Mouse (Mus musculus) ES-E14 (cell line): ENCODE results near the gene Tacc2.

ENCODE experiments used
- HCFC1 ChIP-seq: IDR thresholded peaks from 2 replicates; pipeline ENCODE4 v1.6.1; 2012; ENCODE audit warnings: low read length, inconsistent platforms, borderline replicate concordance; ENCODE audit not compliant: insufficient read depth
- ZC3H11A ChIP-seq: IDR thresholded peaks from 2 replicates; pipeline ENCODE4 v1.6.1; 2012; ENCODE audit warnings: low read depth, mild to moderate bottlenecking, inconsistent platforms, low read length, borderline replicate concordance
- ZNF384 ChIP-seq: IDR thresholded peaks from 2 replicates; pipeline ENCODE4 v1.6.1; 2012; ENCODE audit warnings: low read depth, low read length, inconsistent platforms

DNA sequence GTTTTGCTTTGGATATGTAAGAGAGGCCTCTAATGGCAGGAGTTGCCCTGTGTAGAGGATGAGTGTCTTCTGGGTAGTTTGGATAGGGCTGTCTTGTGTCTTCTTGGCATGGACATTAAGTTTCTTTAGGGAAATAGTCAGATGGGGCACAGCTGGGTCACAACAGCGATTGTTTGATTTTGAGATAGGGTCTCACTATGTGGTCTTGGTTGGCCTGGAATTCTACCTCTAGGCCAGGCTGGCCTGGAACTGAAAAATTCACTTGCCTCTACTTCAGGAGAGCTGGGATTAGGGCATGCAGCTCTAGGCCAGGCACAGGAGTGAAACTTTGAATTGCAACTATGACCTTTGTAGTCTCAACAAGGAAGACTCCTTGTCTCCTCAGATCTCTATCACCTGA, 25.6 kb downstream of the Tacc2 start:
- no peak for TF ChIP-seq ZC3H11A
- TF ChIP-seq HCFC1, result no peak
- no peak for TF ChIP-seq ZNF384
